Mouse (Mus musculus): ENCODE results near the gene Foxs1. TPM values are rescaled to one million over a fixed set of nuclear protein-coding genes. Genes with fewer than 3 reads are reported as not detected.

Foxs1 gene
- polyA plus RNA-seq, 1 experiment from 2014 or later, result 1.7 TPM

GRCm38 (mm10) chr2:152887230-152887629, 45.8 kb downstream of the Foxs1 start:
- H3K36me3 ChIP-seq (ENCODE audit: control insufficient read depth, insufficient read depth, low read length), result peaks cover 21% of the 10 kb centered on the region; the same call in 1 of the 2 replicates
- DNase-seq (ENCODE audit: low spot score), result no peak
- H3K27me3 ChIP-seq (ENCODE audit: control insufficient read depth, insufficient read depth, low read length), result no peaks in the 10 kb centered on the region
- H3K27ac ChIP-seq (ENCODE audit: low read depth, low read length), result no peak overlapping the region
- no peak overlapping the region for H3K9ac ChIP-seq (ENCODE audit: low read depth, low read length)
- H3K4me3 ChIP-seq (ENCODE audit: low read depth, low read length), result no peak overlapping the region
- no peak for ATAC-seq (ENCODE audit: low FRiP score)
- H3K4me2 ChIP-seq (replicated peaks; ENCODE audit: low read depth, low read length), result no peak overlapping the region
- no peaks in the 10 kb centered on the region for H3K9me3 ChIP-seq (ENCODE audit: control insufficient read depth, low read length)
- WGBS, result 88% methylated on average over 3 of the region's 3 CpGs
- no peaks in the 10 kb centered on the region for H3K4me1 ChIP-seq (replicated peaks; ENCODE audit: control insufficient read depth, insufficient read depth, low read length)

DNA sequence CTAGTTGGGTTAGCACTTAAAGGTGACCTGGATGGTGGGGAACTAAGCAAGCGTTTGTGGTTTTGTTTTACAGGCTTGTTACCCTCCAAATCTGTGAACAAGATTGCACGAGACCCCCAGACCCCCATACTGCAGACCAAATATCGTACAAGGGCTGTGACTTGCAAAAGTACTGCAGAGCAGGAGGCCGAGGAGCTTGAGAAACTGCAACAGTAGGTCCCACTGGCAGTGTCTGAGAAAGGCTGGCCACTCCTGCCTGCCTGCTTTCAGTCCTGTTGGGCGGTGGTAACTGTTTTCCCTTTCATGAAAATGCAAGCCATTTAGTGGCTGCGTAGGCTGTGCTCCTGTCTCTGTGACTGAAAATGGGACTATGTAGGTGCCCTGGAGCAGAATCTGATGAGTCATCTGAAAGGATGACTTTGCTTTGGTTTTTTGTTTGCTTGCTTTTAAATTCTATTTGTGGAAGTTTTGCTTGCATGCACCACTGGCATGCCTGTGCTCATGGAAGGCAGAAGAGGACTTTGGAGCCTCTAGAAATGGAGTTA, 48.8 kb downstream of the Foxs1 start:
- H3K4me3 ChIP-seq (ENCODE audit: low read depth, low read length), result no peak overlapping the region
- H3K4me1 ChIP-seq (replicated peaks; ENCODE audit: control insufficient read depth, insufficient read depth, low read length), result no peaks in the 10 kb centered on the region
- no peak overlapping the region for H3K4me2 ChIP-seq (replicated peaks; ENCODE audit: low read depth, low read length)
- H3K27ac ChIP-seq (ENCODE audit: low read depth, low read length), result no peak overlapping the region
- H3K9me3 ChIP-seq (ENCODE audit: control insufficient read depth, low read length), result no peaks in the 10 kb centered on the region
- H3K27me3 ChIP-seq (ENCODE audit: control insufficient read depth, insufficient read depth, low read length), result no peaks in the 10 kb centered on the region
- no peak for ATAC-seq (ENCODE audit: low FRiP score)
- 0 out of 2 replicates have a peak, but pooled peaks cover 10% of the 10 kb centered on the region for H3K36me3 ChIP-seq (ENCODE audit: control insufficient read depth, insufficient read depth, low read length)
- no peak for DNase-seq (ENCODE audit: low spot score)
- no peak overlapping the region for H3K9ac ChIP-seq (ENCODE audit: low read depth, low read length)
- WGBS, result 94% methylated on average over 6 of the region's 6 CpGs

Other genes with a start within 250 kb of the Foxs1 start
- gene Mcts2, start 246.2 kb downstream of the Foxs1 start, polyA plus RNA-seq (2014; fragmentation: Nextera tagmentation; extraction: Ambion mirVana), result 43.9 and 48.5 TPM in 2 replicates
- gene Id1, start 197.0 kb downstream of the Foxs1 start, polyA plus RNA-seq (2014; fragmentation: Nextera tagmentation; extraction: Ambion mirVana), result 166 and 168 TPM in 2 replicates
- 4.1 and 4.4 TPM in 2 replicates for gene Cox4i2, start 179.0 kb downstream of the Foxs1 start, polyA plus RNA-seq (2014; fragmentation: Nextera tagmentation; extraction: Ambion mirVana)
- 129 and 134 TPM in 2 replicates for gene Bcl2l1, start 101.5 kb downstream of the Foxs1 start, polyA plus RNA-seq (2014; fragmentation: Nextera tagmentation; extraction: Ambion mirVana)
- gene Tpx2, start 85.2 kb downstream of the Foxs1 start, polyA plus RNA-seq (2014; fragmentation: Nextera tagmentation; extraction: Ambion mirVana), result 139 and 140 TPM in 2 replicates
- gene Mylk2, start 21.9 kb downstream of the Foxs1 start, polyA plus RNA-seq (2014; fragmentation: Nextera tagmentation; extraction: Ambion mirVana), result not detected in 2 replicates
- 1.4 and 2.3 TPM in 2 replicates for gene Dusp15, start 18.5 kb upstream of the Foxs1 start, polyA plus RNA-seq (2014; fragmentation: Nextera tagmentation; extraction: Ambion mirVana)
- 1.4 and 1.7 TPM in 2 replicates for gene Ttll9, start 29.3 kb upstream of the Foxs1 start, polyA plus RNA-seq (2014; fragmentation: Nextera tagmentation; extraction: Ambion mirVana)
- 71.1 and 96.5 TPM in 2 replicates for gene Pdrg1, start 82.2 kb upstream of the Foxs1 start, polyA plus RNA-seq (2014; fragmentation: Nextera tagmentation; extraction: Ambion mirVana)
- gene Xkr7, start 98.6 kb upstream of the Foxs1 start, polyA plus RNA-seq (2014; fragmentation: Nextera tagmentation; extraction: Ambion mirVana), result 0.45 and 0.81 TPM in 2 replicates
- gene Ccm2l, start 132.7 kb upstream of the Foxs1 start, polyA plus RNA-seq (2014; fragmentation: Nextera tagmentation; extraction: Ambion mirVana), result 2.1 and 2.2 TPM in 2 replicates
- gene Hck, start 175.3 kb upstream of the Foxs1 start, polyA plus RNA-seq (2014; fragmentation: Nextera tagmentation; extraction: Ambion mirVana), result 2.0 and 2.4 TPM in 2 replicates
- gene Tm9sf4, start 228.1 kb upstream of the Foxs1 start, polyA plus RNA-seq (2014; fragmentation: Nextera tagmentation; extraction: Ambion mirVana), result 77.9 and 82.9 TPM in 2 replicates

Measured in hindbrain, embryonic 11.5 days (tissue).